ENCODE assay signal across 13 mouse cellular contexts in genomic region chr4:5205328-5206208, GRCm38 (mm10).
DNase-seq lines count a peak whose midpoint lies in the region; ATAC-seq and TF ChIP-seq lines count a peak whose summit lies in the region.
"Had no signal": no experiment of that assay in that cellular context is flagged by ENCODE, and none has a peak within 500 bp of the region (broad histone marks: within the 10 kb centered on the region; RNA-seq: fewer than 3 reads in every experiment).

No protein-coding gene starts in this region.

- H3K4me3 ChIP-seq in layer of hippocampus, adult 2 months, result no peak overlapping the region
- no peak overlapping the region for H3K4me3 ChIP-seq in forebrain, embryonic 16.5 days (replicated peaks; ENCODE audit: low read length)
- no peak overlapping the region for H3K4me3 ChIP-seq in midbrain, embryonic 14.5 days (replicated peaks; ENCODE audit: low read depth, low read length)
- H3K4me3 ChIP-seq: embryonic facial prominence, embryonic 13.5 days; gastrocnemius, adult 2 months had no signal

- H3K9ac ChIP-seq in forebrain, embryonic 16.5 days (replicated peaks; ENCODE audit: low read depth, low read length), result no peak overlapping the region
- no peak overlapping the region for H3K9ac ChIP-seq in midbrain, embryonic 14.5 days (replicated peaks; ENCODE audit: low read length)
- H3K9ac ChIP-seq: embryonic facial prominence, embryonic 13.5 days had no signal

- peak; percentile 47 for TF ChIP-seq CTCF in layer of hippocampus, adult 2 months (conservative IDR thresholded peaks at IDR 0.05)

- H3K9me3 ChIP-seq in forebrain, embryonic 16.5 days (ENCODE audit: control insufficient read depth, low read length), result no peaks in the 10 kb centered on the region
- H3K9me3 ChIP-seq in midbrain, embryonic 14.5 days (ENCODE audit: control insufficient read depth, low read length), result no peaks in the 10 kb centered on the region
- H3K9me3 ChIP-seq: embryonic facial prominence, embryonic 13.5 days had no signal

- peak; percentile 55 for ATAC-seq in forebrain, embryonic 16.5 days
- ATAC-seq in midbrain, embryonic 14.5 days (ENCODE audit: low FRiP score, low TSS enrichment), result peak; percentile 53; the same call in 1 of the 2 replicates

- no peak for DNase-seq in layer of hippocampus, adult 2 months (ENCODE audit: low spot score in 2 of 2)
- DNase-seq in layer of hippocampus, postnatal 14 days (ENCODE audit: low spot score in 2 of 2), result no peak
- DNase-seq in adipocyte (ENCODE audit: low spot score), result peak; percentile 54
- peak; percentile 34 for DNase-seq in midbrain, embryonic 14.5 days
- no peak for DNase-seq in gastrocnemius, postnatal 10 days
- no peak for DNase-seq in heart, postnatal 4 days
- DNase-seq: gastrocnemius, adult 2 months; heart, postnatal 10 days; kidney, adult 8-10 months; left cerebral cortex, postnatal 4 days had no signal

- no peaks in the 10 kb centered on the region for H3K36me3 ChIP-seq in forebrain, embryonic 16.5 days (ENCODE audit: control insufficient read depth, insufficient read depth)
- H3K36me3 ChIP-seq in midbrain, embryonic 14.5 days (ENCODE audit: control insufficient read depth, insufficient read depth, low read length), result no peaks in the 10 kb centered on the region
- H3K36me3 ChIP-seq: embryonic facial prominence, embryonic 13.5 days had no signal

- H3K27ac ChIP-seq in layer of hippocampus, adult 2 months, result no peak overlapping the region
- H3K27ac ChIP-seq in forebrain, embryonic 16.5 days (ENCODE audit: low read length), result peak overlapping the region; percentile 37; the same call in 1 of the 2 replicates
- no peak overlapping the region for H3K27ac ChIP-seq in midbrain, embryonic 14.5 days (replicated peaks; ENCODE audit: low read depth, low read length)
- H3K27ac ChIP-seq: embryonic facial prominence, embryonic 13.5 days; gastrocnemius, adult 2 months; macrophage had no signal

- H3K4me1 ChIP-seq in forebrain, embryonic 16.5 days (replicated peaks; ENCODE audit: control insufficient read depth, insufficient read depth, low read length), result peaks cover 4% of the 10 kb centered on the region
- no peaks in the 10 kb centered on the region for H3K4me1 ChIP-seq in midbrain, embryonic 14.5 days (ENCODE audit: control insufficient read depth, insufficient read depth, low read length)

- H3K27me3 ChIP-seq in forebrain, embryonic 16.5 days (replicated peaks; ENCODE audit: control insufficient read depth, insufficient read depth, low read length), result no peaks in the 10 kb centered on the region
- no peaks in the 10 kb centered on the region for H3K27me3 ChIP-seq in midbrain, embryonic 14.5 days (ENCODE audit: control insufficient read depth, insufficient read depth, low read length)
- H3K27me3 ChIP-seq: embryonic facial prominence, embryonic 13.5 days had no signal

- no peak overlapping the region for H3K4me2 ChIP-seq in forebrain, embryonic 16.5 days (ENCODE audit: low read length)
- no peak overlapping the region for H3K4me2 ChIP-seq in midbrain, embryonic 14.5 days (ENCODE audit: low read length)
- H3K4me2 ChIP-seq: embryonic facial prominence, embryonic 13.5 days had no signal

- WGBS in forebrain, embryonic 16.5 days, result 40% methylated on average over 7 of the region's 7 CpGs
- 60% methylated on average over 7 of the region's 7 CpGs for WGBS in midbrain, embryonic 14.5 days

Comparison
In these comparisons a context has a peak if more than half of its experiments do, and no peak if none do; other contexts are left out.
1. DNase-seq: peak in adipocyte (single experiment) and midbrain, embryonic 14.5 days (single experiment); none in layer of hippocampus, adult 2 months (0 of 2), layer of hippocampus, postnatal 14 days (0 of 2), gastrocnemius, postnatal 10 days (single experiment) and heart, postnatal 4 days (single experiment).